Mouse (Mus musculus): ENCODE measurements around the gene Olfr869.

DNA sequence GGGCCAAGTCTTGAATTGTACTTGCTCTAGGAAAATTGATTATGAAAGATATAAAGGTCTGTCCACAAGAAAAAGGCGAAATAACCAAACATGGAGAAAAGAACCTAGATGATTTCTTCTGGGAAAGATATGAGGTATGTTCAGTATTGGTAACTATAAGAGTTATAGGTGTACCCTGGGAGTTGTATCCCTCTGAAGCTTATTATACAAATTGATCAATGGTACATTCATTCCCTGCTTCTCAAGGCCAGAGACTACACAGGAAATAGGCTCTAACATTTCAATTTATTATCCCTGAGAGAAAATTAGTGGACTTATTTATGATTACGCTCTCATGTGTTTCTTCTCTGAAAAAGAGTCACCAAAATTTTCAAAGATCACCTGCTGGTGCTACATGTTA lies 45.1 kb downstream of the Olfr869 start, which contains the start of gene Olfr870:
- no peak for TF ChIP-seq GATA1 (IDR thresholded peaks at IDR 0.05; ENCODE audit: borderline replicate concordance, low read length)
- no peak for TF ChIP-seq FLI1 (IDR thresholded peaks at IDR 0.05; ENCODE audit: low read length)

Measured in megakaryocyte, embryonic 14.5 days (primary cell).